Mouse (Mus musculus): ENCODE measurements around the gene Bcr.

DNA sequence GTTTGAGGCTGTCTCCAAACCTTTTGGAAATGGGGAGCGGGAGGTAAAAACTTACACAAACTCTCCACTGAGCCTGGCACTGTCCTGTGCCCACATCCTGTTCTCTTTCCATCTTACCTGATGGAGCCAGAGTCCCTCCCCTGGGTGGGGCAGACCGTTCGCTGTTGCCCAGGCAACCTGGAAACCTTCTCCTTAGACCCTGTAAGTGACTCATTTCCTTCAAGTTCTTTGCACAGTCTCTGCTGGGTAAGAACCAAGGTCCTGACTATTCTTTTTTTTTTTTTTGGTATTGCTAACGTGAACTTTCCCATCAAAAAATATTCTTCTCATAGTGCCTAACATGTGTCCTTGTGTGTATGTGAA, 44.7 kb downstream of the Bcr start:
- TF ChIP-seq GATA1 (IDR thresholded peaks at IDR 0.05; ENCODE audit: borderline replicate concordance, low read length), result no peak
- TF ChIP-seq FLI1 (IDR thresholded peaks at IDR 0.05; ENCODE audit: low read length), result no peak
